Mouse (Mus musculus): ENCODE measurements around the gene Zfp292. TPM values are rescaled to one million over a fixed set of nuclear protein-coding genes. Genes with fewer than 3 reads are reported as not detected.

Gene Zfp292
- total and polyA plus RNA-seq, 3 experiments = 9.8 to 19.4 (median 16.8) TPM

DNA sequence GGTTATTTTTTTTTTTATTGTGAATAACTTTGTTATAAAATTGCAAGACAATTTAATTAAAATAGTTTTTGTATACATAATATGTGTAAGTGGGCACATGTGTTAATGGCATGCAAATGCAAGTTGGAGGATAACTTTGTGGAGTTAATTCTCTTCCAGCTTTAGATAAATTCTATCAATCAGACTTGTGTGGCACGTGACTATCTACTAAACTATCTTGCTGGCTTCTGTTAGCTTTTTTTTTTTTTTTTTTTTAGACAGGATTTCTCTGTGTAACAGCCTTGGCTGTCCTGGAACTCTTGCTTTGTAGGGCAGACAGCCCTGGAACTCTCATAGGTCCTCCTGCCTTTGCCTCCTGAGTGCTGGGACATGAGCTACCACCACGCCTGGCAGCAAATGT lies 15.7 kb upstream of the Zfp292 start:
- no peak for TF ChIP-seq POLR2A (IDR thresholded peaks at IDR 0.05; ENCODE audit: control insufficient read depth in 1 of 2, insufficient read depth in 1 of 2, low read depth in 1 of 2, low read length in 2 of 2, poor library complexity in 1 of 2)
- no peak for TF ChIP-seq GATA1 (IDR thresholded peaks at IDR 0.05; ENCODE audit: low read depth, low read length)
- TF ChIP-seq MYC (IDR thresholded peaks at IDR 0.05; ENCODE audit: low read depth, low read length) = no peak
- no peak for TF ChIP-seq POLR2AphosphoS5 (IDR thresholded peaks at IDR 0.05; ENCODE audit: borderline replicate concordance, low read depth, low read length)
- TF ChIP-seq MXI1 (IDR thresholded peaks at IDR 0.05; ENCODE audit: low read depth, low read length) = no peak
- peak; percentile 72 for TF ChIP-seq ZNF384 (IDR thresholded peaks at IDR 0.05; ENCODE audit: low read depth, low read length)
- TF ChIP-seq BHLHE40 (IDR thresholded peaks at IDR 0.05; ENCODE audit: borderline replicate concordance, low read depth, low read length) = peak; percentile 57; the same call in 1 of the 2 replicates
- TF ChIP-seq ZMIZ1 (IDR thresholded peaks at IDR 0.05; ENCODE audit: low read depth, low read length) = no peak
- no peak for TF ChIP-seq EP300 (IDR thresholded peaks at IDR 0.05; ENCODE audit: low read depth in 1 of 2, low read length in 2 of 2)
- peak; percentile 72; the same call in 1 of the 2 replicates for TF ChIP-seq USF1 (IDR thresholded peaks at IDR 0.05; ENCODE audit: low read depth, low read length)
- H3K27me3 ChIP-seq (ENCODE audit: control insufficient read depth in 1 of 2, insufficient read depth in 2 of 2, low read length in 2 of 2) = peaks cover 3 to 4% of the 10 kb centered on the region in 2 experiments
- DNase-seq (ENCODE audit: low read depth, low spot score) = no peak
- H3K4me1 ChIP-seq (ENCODE audit: control insufficient read depth in 1 of 2, insufficient read depth in 2 of 2, low read length in 2 of 2) = no peaks in the 10 kb centered on the region
- no peaks in the 10 kb centered on the region for H3K79me2 ChIP-seq (ENCODE audit: control insufficient read depth, insufficient read depth, low read length, poor library complexity)
- no peaks in the 10 kb centered on the region for H3K9me3 ChIP-seq (replicated peaks; ENCODE audit: insufficient read depth, low read length)
- no peaks in the 10 kb centered on the region for H3K36me3 ChIP-seq (ENCODE audit: control insufficient read depth in 1 of 2, insufficient read depth in 2 of 2, low read length in 2 of 2)
- H3K27ac ChIP-seq (ENCODE audit: control insufficient read depth, low read depth, low read length) = no peak overlapping the region
- no peak overlapping the region for H3K4me3 ChIP-seq (ENCODE audit: control insufficient read depth in 1 of 2, insufficient read depth in 1 of 2, low read depth in 2 of 2, low read length in 2 of 2)
- H3K9ac ChIP-seq (ENCODE audit: control insufficient read depth, low read depth, low read length, poor library complexity, severe bottlenecking) = no peak overlapping the region

DNA sequence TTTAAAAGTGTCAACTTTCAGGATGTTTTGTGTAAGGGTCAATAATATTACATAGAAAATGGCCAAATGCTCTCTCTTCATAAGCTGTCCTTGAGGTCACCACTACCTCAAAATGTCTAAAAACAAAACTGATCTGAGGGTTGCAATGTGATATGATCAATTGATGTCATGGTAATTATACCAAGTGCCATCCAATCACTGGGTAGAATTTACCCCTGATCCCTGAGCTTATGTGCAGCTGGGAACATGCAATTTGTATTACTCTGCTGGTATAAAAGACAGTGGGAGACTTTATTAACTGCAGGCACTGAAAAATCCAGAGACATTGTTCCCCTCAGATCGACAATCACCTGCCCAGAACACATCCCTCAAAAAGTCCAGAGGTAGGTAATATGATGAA lies 10.7 kb upstream of the Zfp292 start, which contains the start of gene Cga:
TSS of gene Cga (plus strand) at position 301 of the 400 bp plus-strand sequence.
- H3K9ac ChIP-seq (ENCODE audit: control insufficient read depth, low read depth, low read length, poor library complexity, severe bottlenecking) = no peak within 1 kb of the TSS
- no peak for DNase-seq (ENCODE audit: low read depth, low spot score)
- peaks cover 7 to 13% of the 10 kb centered on the region in 2 experiments for H3K4me1 ChIP-seq (ENCODE audit: control insufficient read depth in 1 of 2, insufficient read depth in 2 of 2, low read length in 2 of 2)
- H3K36me3 ChIP-seq (ENCODE audit: control insufficient read depth in 1 of 2, insufficient read depth in 2 of 2, low read length in 2 of 2) = peaks cover 0 to 15% of the 10 kb centered on the region in 2 experiments; a peak in 2 of 4 replicates
- H3K4me3 ChIP-seq (ENCODE audit: control insufficient read depth in 1 of 2, insufficient read depth in 1 of 2, low read depth in 2 of 2, low read length in 2 of 2) = no peak within 1 kb of the TSS
- no peaks in the 10 kb centered on the region for H3K9me3 ChIP-seq (replicated peaks; ENCODE audit: insufficient read depth, low read length)
- H3K79me2 ChIP-seq (ENCODE audit: control insufficient read depth, insufficient read depth, low read length, poor library complexity) = no peaks in the 10 kb centered on the region
- H3K27ac ChIP-seq (ENCODE audit: control insufficient read depth, low read depth, low read length) = no peak within 1 kb of the TSS
- TF ChIP-seq POLR2AphosphoS5 (IDR thresholded peaks at IDR 0.05; ENCODE audit: borderline replicate concordance, low read depth, low read length) = no peak
- no peak for TF ChIP-seq USF2 (IDR thresholded peaks at IDR 0.05; ENCODE audit: borderline replicate concordance in 1 of 2, insufficient read depth in 1 of 2, low read depth in 1 of 2, low read length in 2 of 2)
- TF ChIP-seq ZKSCAN1 (IDR thresholded peaks at IDR 0.05; ENCODE audit: low read depth, low read length) = no peak
- TF ChIP-seq ETS1 (IDR thresholded peaks at IDR 0.05; ENCODE audit: low read depth, low read length) = no peak
- no peak for TF ChIP-seq ZC3H11A (IDR thresholded peaks at IDR 0.05; ENCODE audit: low read depth, low read length)
- TF ChIP-seq MEF2A (IDR thresholded peaks at IDR 0.05; ENCODE audit: extremely low read depth, insufficient replicate concordance, low read depth, low read length, poor library complexity, severe bottlenecking) = no peak
- TF ChIP-seq SMC3 (IDR thresholded peaks at IDR 0.05; ENCODE audit: low read depth, low read length) = no peak
- no peak for TF ChIP-seq RAD21 (IDR thresholded peaks at IDR 0.05; ENCODE audit: low read depth, low read length)
- H3K27me3 ChIP-seq (ENCODE audit: control insufficient read depth in 1 of 2, insufficient read depth in 2 of 2, low read length in 2 of 2) = peaks cover 3 to 4% of the 10 kb centered on the region in 2 experiments
